Mouse (Mus musculus) 3T3-L1 (cell line): ENCODE measurements around the gene Stag1.

Experiments
- DNase-seq: peaks from one replicate; pipeline ENCODE4 v3.0.0-alpha.2; 2015; ENCODE audit warnings: low read depth, low spot score

Gene Stag1

GRCm38 (mm10) chr9:100597546-100597945 lies at the start of gene Stag1:
TSS of gene Stag1 (plus strand) at chr9:100597798.
- DNase-seq, result no peak

- DNase-seq, result peak; percentile 58
These were observed 49.3 kb upstream of the Stag1 start for GRCm38 (mm10) chr9:100548313-100548712.

- DNase-seq, result no peak
These were observed 41.9 kb upstream of the Stag1 start for GRCm38 (mm10) chr9:100555686-100556085.

- no peak for DNase-seq
These were observed 39.5 kb upstream of the Stag1 start for GRCm38 (mm10) chr9:100558023-100558573.

- DNase-seq, result no peak
These were observed 38.6 kb upstream of the Stag1 start for GRCm38 (mm10) chr9:100558991-100559390.

GRCm38 (mm10) chr9:100560251-100560890 lies 37.2 kb upstream of the Stag1 start:
- DNase-seq, result no peak

- no peak for DNase-seq
These were observed 27.6 kb upstream of the Stag1 start for GRCm38 (mm10) chr9:100569798-100570625.

GRCm38 (mm10) chr9:100570626-100571233 lies 26.9 kb upstream of the Stag1 start, which contains the start of gene Slc35g2:
TSS of gene Slc35g2 (minus strand) at chr9:100571090.
- DNase-seq, result no peak

- no peak for DNase-seq
These were observed 26.1 kb upstream of the Stag1 start for GRCm38 (mm10) chr9:100571511-100571910.

GRCm38 (mm10) chr9:100573300-100573699 lies 24.3 kb upstream of the Stag1 start:
- no peak for DNase-seq

- DNase-seq, result no peak
These were observed 23.7 kb upstream of the Stag1 start for GRCm38 (mm10) chr9:100573942-100574341.

GRCm38 (mm10) chr9:100580196-100580740 lies 17.3 kb upstream of the Stag1 start:
- no peak for DNase-seq

- DNase-seq, result no peak
These were observed 15.8 kb upstream of the Stag1 start for GRCm38 (mm10) chr9:100581543-100582492.

GRCm38 (mm10) chr9:100582883-100583575 lies 14.6 kb upstream of the Stag1 start:
- DNase-seq, result no peak

- no peak for DNase-seq
These were observed 13.6 kb upstream of the Stag1 start for GRCm38 (mm10) chr9:100584031-100584430.

- no peak for DNase-seq
These were observed 7.1 kb upstream of the Stag1 start for GRCm38 (mm10) chr9:100590462-100590861.

GRCm38 (mm10) chr9:100596317-100596716 lies 1.3 kb upstream of the Stag1 start:
- DNase-seq, result no peak

- DNase-seq, result peak; percentile 58
These were observed 2.2 kb downstream of the Stag1 start for GRCm38 (mm10) chr9:100599761-100600328.

- DNase-seq, result no peak
These were observed 4.5 kb downstream of the Stag1 start for GRCm38 (mm10) chr9:100602130-100602529.

GRCm38 (mm10) chr9:100603156-100603555 lies 5.6 kb downstream of the Stag1 start:
- DNase-seq, result no peak
